Mouse (Mus musculus) CH12.LX (cell line): ENCODE data around the gene Fbf1.

Experiments
- E2F4 ChIP-seq: IDR thresholded peaks from 2 replicates; pipeline ENCODE4 v1.6.1; 2011; ENCODE audit warnings: low read depth, low read length, improper control_type of control experiment; ENCODE audit not compliant: insufficient replicate concordance
- JUND ChIP-seq: conservative IDR thresholded peaks from 2 replicates; pipeline ENCODE4 v1.6.1; 2011; ENCODE audit warnings: low read depth, low read length, improper control_type of control experiment
- MAZ ChIP-seq: IDR thresholded peaks from 2 replicates; pipeline ENCODE4 v1.6.1; 2012; ENCODE audit warnings: low read depth, mild to moderate bottlenecking, inconsistent platforms, low read length, improper control_type of control experiment, moderate library complexity

GRCm38 (mm10) chr11:116129091-116129790, 38.7 kb downstream of the Fbf1 start:
- no peak for TF ChIP-seq MAZ
- no peak for TF ChIP-seq E2F4
- TF ChIP-seq JUND, result no peak
